Mouse (Mus musculus) ES-E14 (cell line): ENCODE data around the gene Dnajb8. TPM values are rescaled to one million over a fixed set of nuclear protein-coding genes. Genes with fewer than 3 reads are reported as not detected.

ENCODE experiments used
- DNase-seq: peaks from one replicate; pipeline ENCODE4 v3.0.0-alpha.2; 2013; ENCODE audit warnings: low read depth, low spot score
- H3K27ac ChIP-seq: 2 replicates; pipeline ENCODE4 v1.5.1; 2012; ENCODE audit warnings: low read depth, mild to moderate bottlenecking, low read length, moderate library complexity, mixed read lengths; ENCODE audit not compliant: poor library complexity, insufficient read depth, severe bottlenecking
- H3K36me3 ChIP-seq: 2 replicates; pipeline ENCODE4 v1.6.1; 2012; ENCODE audit warnings: mild to moderate bottlenecking, low read length, moderate library complexity, mixed read lengths; ENCODE audit not compliant: control insufficient read depth, poor library complexity, insufficient read depth, severe bottlenecking
- H3K4me1 ChIP-seq, 2 experiments: fragments of 150-350 bp in 1 of 2; sonication (generic) in 1 of 2; 2 replicates each; pipeline ENCODE4 v1.6.1; 2012; ENCODE audit warnings: low read length in 2 of 2, mild to moderate bottlenecking in 1 of 2, mixed read lengths in 1 of 2; ENCODE audit not compliant: control insufficient read depth in 2 of 2, insufficient read depth in 2 of 2, poor library complexity in 1 of 2
- H3K4me3 ChIP-seq, 2 experiments: fragments of 150-350 bp in 1 of 2; sonication (generic) in 1 of 2; 2 replicates each; pipeline ENCODE4 v1.5.1; 2012; ENCODE audit warnings: low read length in 2 of 2, low read depth in 1 of 2, mild to moderate bottlenecking in 1 of 2, mixed read lengths in 1 of 2; ENCODE audit not compliant: insufficient read depth in 1 of 2, poor library complexity in 1 of 2, severe bottlenecking in 1 of 2
- H3K9ac ChIP-seq: 2 replicates; pipeline ENCODE4 v1.6.1; 2012; ENCODE audit warnings: low read depth, mild to moderate bottlenecking, low read length, mixed read lengths; ENCODE audit not compliant: poor library complexity, insufficient read depth, severe bottlenecking
- H3K9me3 ChIP-seq: fragments of 150-350 bp; sonication (generic); 2 replicates; pipeline ENCODE4 v1.6.1; 2012; ENCODE audit warnings: low read depth, mild to moderate bottlenecking, low read length; ENCODE audit not compliant: control insufficient read depth, insufficient read depth
- CHD2 ChIP-seq: IDR thresholded peaks from 2 replicates; pipeline ENCODE4 v1.6.1; 2014; ENCODE audit warnings: mild to moderate bottlenecking, low read depth, low read length, inconsistent platforms
- HCFC1 ChIP-seq: IDR thresholded peaks from 2 replicates; pipeline ENCODE4 v1.6.1; 2012; ENCODE audit warnings: low read length, inconsistent platforms, borderline replicate concordance; ENCODE audit not compliant: insufficient read depth
- MAFK ChIP-seq: IDR thresholded peaks from 2 replicates; pipeline ENCODE4 v1.6.1; 2014; ENCODE audit warnings: mild to moderate bottlenecking, low read depth, low read length, inconsistent platforms; ENCODE audit not compliant: insufficient read depth
- ZC3H11A ChIP-seq: IDR thresholded peaks from 2 replicates; pipeline ENCODE4 v1.6.1; 2012; ENCODE audit warnings: low read depth, mild to moderate bottlenecking, inconsistent platforms, low read length, borderline replicate concordance
- ZNF384 ChIP-seq: IDR thresholded peaks from 2 replicates; pipeline ENCODE4 v1.6.1; 2012; ENCODE audit warnings: low read depth, low read length, inconsistent platforms
- in situ Hi-C, 2 experiments: fragments of 600-800 bp; cut with MboI; formaldehyde crosslinking; loops; one replicate each; pipeline ENCODE4 v1.15.1; 2025; ENCODE audit warnings: low sequenced_read_pairs in 2 of 2, inconsistent platforms in 1 of 2; ENCODE audit not compliant: unreplicated experiment in 2 of 2
- total RNA-seq: library from RNA; depleted of rRNA; stranded (reverse); fragments of 300-350 nt; gene quantifications from 2 replicates; pipeline ENCODE4 v1.2.3, GENCODE M21; 2012; rRNA removed

The Dnajb8 gene
- total RNA-seq, result not detected in 2 replicates

DNA sequence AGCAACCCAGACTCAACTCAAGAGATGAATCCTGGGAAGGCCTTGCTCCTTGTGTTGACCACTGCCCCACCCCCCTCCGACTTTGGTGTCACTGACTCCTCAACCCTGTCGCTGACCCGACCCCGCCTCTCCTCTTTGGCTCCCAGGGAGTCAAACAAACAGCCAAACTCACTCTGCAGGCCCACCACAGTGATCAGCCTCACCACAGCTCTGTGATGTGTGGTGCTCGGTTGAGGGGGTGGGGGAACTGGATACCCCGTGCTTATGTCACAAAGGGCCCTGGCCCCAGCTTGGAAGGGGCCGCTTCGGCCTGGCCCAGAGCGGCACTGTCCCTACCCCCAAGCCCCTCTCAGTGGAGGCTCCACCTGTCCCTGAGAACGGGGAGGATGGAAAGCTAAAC is at the start of gene Dnajb8:
Dnajb8 (plus strand) TSS at position 301 of the 400 bp plus-strand sequence.
- H3K4me3 ChIP-seq, result no peak within 1 kb of the TSS
- in situ Hi-C loops, result no loop called here
- no peaks in the 10 kb centered on the region for H3K36me3 ChIP-seq
- no peak within 1 kb of the TSS for H3K9ac ChIP-seq
- no peak for DNase-seq
- TF ChIP-seq HCFC1, result no peak
- TF ChIP-seq MAFK, result no peak
- no peak for TF ChIP-seq CHD2
- TF ChIP-seq ZC3H11A, result no peak
- no peaks in the 10 kb centered on the region for H3K9me3 ChIP-seq
- no peaks in the 10 kb centered on the region for H3K4me1 ChIP-seq
- no peak within 1 kb of the TSS for H3K27ac ChIP-seq

DNA sequence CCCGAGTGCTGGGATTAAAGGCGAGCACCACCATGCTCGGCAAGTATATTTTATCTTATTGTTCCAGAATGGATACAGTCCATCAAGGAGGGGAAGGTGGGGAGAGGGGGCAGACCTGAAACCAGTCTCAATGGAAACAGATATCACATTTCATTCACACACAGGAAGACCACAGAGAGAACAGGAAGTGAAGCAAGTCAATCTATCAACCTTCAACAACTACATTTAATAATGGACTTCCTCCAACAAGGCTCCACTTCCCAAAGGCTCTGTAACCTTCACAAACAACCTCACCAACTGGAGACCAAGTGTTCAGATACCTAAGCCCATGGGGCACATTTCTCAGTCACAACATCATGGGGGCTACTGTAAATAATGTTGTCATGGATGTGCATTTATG is 47.9 kb upstream of the Dnajb8 start:
- H3K36me3 ChIP-seq, result no peaks in the 10 kb centered on the region
- in situ Hi-C loops, result no loop called here
- no peak for DNase-seq

GRCm38 (mm10) chr6:88174676-88175075 is 47.4 kb upstream of the Dnajb8 start:
- Histone ChIP-seq H3K9ac (no peak overlapping the region), H3K27ac (no peak overlapping the region), H3K4me3 (no peak overlapping the region), H3K4me1 (no peaks in the 10 kb centered on the region), H3K9me3 (no peaks in the 10 kb centered on the region), H3K36me3 (no peaks in the 10 kb centered on the region)
- DNase-seq, result no peak
- in situ Hi-C loops, result no loop called here
- TF ChIP-seq ZC3H11A, result no peak
- no peak for TF ChIP-seq MAFK
- TF ChIP-seq HCFC1, result no peak
- TF ChIP-seq CHD2, result no peak
- TF ChIP-seq ZNF384, result no peak

More for the DNA sequence above, 47.9 kb upstream of the Dnajb8 start:
- Histone ChIP-seq H3K4me1 (no peaks in the 10 kb centered on the region), H3K4me3 (no peak overlapping the region), H3K9me3 (no peaks in the 10 kb centered on the region), H3K9ac (no peak overlapping the region), H3K27ac (no peak overlapping the region)
- TF ChIP-seq MAFK (no peak), HCFC1 (no peak), ZC3H11A (no peak), CHD2 (no peak)

DNA sequence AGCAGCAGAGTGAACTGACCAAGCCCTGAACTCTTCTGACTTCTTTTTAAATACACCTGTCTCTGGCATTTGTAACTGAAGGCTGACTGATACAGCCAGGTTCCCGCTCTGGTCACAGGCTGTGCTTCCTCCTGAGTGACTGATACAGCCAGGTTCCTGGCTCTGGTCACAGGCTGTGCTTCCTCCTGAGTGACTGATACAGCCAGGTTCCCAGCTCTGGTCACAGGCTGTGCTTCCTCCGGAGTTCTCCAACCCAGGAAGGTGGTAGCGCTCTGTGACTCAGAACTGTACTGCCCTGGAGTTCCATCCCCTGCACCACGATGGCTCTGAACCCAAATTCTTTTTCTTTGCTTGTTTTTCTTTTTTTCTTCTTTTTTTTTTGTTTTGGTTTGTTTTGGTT is 37.4 kb upstream of the Dnajb8 start:
- Histone ChIP-seq H3K27ac (no peak overlapping the region), H3K9ac (no peak overlapping the region), H3K9me3 (no peaks in the 10 kb centered on the region), H3K36me3 (no peaks in the 10 kb centered on the region), H3K4me1 (0 out of 4 replicates have a peak, but pooled peaks cover 0 to 3% of the 10 kb centered on the region in 2 experiments), H3K4me3 (no peak overlapping the region)
- TF ChIP-seq MAFK (no peak), HCFC1 (no peak), CHD2 (no peak), ZC3H11A (no peak), ZNF384 (no peak)
- no peak for DNase-seq
- in situ Hi-C loops, result loop anchor here in 1 of 2 experiments (10.0 kb wide), 1 partner anchor 320 kb away; no protein-coding TSS in a partner anchor

- H3K4me3 ChIP-seq, result no peak overlapping the region
- H3K36me3 ChIP-seq, result no peaks in the 10 kb centered on the region
- H3K9me3 ChIP-seq, result no peaks in the 10 kb centered on the region
- no peak for DNase-seq
- TF ChIP-seq HCFC1 (no peak), CHD2 (no peak), ZNF384 (no peak), ZC3H11A (no peak), MAFK (no peak)
- no peak overlapping the region for H3K27ac ChIP-seq
- peaks cover 0 to 8% of the 10 kb centered on the region in 2 experiments; a peak in 1 of 4 replicates for H3K4me1 ChIP-seq
- in situ Hi-C loops, result loop anchor here in 1 of 2 experiments (10.0 kb wide), 1 partner anchor 317 kb away; no protein-coding TSS in a partner anchor
- H3K9ac ChIP-seq, result no peak overlapping the region
These were observed 33.9 kb upstream of the Dnajb8 start for GRCm38 (mm10) chr6:88188148-88188547.
